Mouse (Mus musculus): ENCODE data around the gene Mettl16. TPM values are rescaled to one million over a fixed set of nuclear protein-coding genes. Genes with fewer than 3 reads are reported as not detected.
A peak's percentile ranks its signal among the peaks of the same experiment; 100 is the strongest.
"Not testable (repeated sequence)": the region's sequence is repeated elsewhere in the genome, so short reads cannot be mapped to it uniquely, and the experiment has no call there.

Mettl16 gene
- polyA plus RNA-seq, 1 experiment, result 9.2 TPM

DNA sequence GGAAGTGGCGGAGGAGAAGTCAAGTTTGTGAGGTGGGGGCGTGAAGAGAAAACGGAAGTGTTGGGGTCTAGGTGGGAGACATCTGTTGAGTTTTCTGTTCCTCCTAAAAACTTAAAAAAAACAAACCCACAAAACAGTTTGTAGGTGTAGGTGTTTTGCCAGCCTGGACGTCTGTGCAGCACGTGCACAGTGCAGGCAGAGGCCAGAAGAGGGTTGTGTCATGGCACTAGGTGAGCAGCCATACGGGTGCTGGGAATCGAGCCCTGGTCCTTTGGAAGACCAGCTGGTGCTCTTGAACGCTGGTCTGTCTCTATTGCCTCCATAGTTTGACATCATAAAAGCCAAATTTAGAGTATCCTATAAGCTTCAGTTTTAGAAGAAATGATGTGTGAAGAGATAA, 604 bp downstream of the Mettl16 start:
- Histone ChIP-seq H3K27ac (ENCODE audit: insufficient read depth, low read depth, low read length) (peak overlapping the region; percentile 58), H3K4me3 (ENCODE audit: insufficient read depth, low read length) (peak overlapping the region; percentile 83), H3K4me1 (ENCODE audit: control insufficient read depth, insufficient read depth, low read length) (peaks cover 16% of the 10 kb centered on the region)
- TF ChIP-seq CTCF (IDR thresholded peaks at IDR 0.05; ENCODE audit: low read depth, low read length), result no peak
- TF ChIP-seq POLR2A (IDR thresholded peaks at IDR 0.05; ENCODE audit: borderline replicate concordance, low read depth, low read length), result no peak

DNA sequence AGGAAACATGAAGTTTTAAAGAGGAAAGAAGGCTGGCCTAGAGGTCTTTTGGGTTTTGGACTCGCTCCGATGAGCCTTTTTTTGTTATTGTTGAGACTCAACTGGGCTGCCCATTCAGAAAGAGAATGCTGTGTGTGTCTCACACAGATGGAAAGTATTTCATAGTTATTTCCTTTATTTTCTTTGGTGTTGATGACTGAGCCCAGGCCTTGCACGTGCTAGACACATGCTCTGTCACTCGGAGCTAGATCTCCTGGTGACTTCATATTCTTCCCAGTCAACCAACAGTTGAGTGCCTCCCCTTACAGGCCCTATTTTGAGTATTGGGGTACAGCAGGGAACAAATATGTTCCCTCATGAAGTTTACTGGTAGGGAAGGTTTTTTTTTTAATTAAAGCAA, 1.0 kb downstream of the Mettl16 start:
- peak overlapping the region; percentile 83 for H3K4me3 ChIP-seq (ENCODE audit: insufficient read depth, low read length)
- TF ChIP-seq CTCF (IDR thresholded peaks at IDR 0.05; ENCODE audit: low read depth, low read length) (no peak), POLR2A (IDR thresholded peaks at IDR 0.05; ENCODE audit: borderline replicate concordance, low read depth, low read length) (no peak)
- peak overlapping the region; percentile 58 for H3K27ac ChIP-seq (ENCODE audit: insufficient read depth, low read depth, low read length)
- H3K4me1 ChIP-seq (ENCODE audit: control insufficient read depth, insufficient read depth, low read length), result peaks cover 16% of the 10 kb centered on the region

- H3K27ac ChIP-seq (ENCODE audit: insufficient read depth, low read depth, low read length), result no peak overlapping the region
- H3K4me3 ChIP-seq (ENCODE audit: insufficient read depth, low read length), result peak overlapping the region; percentile 13; the same call in 1 of the 2 replicates
- H3K4me1 ChIP-seq (ENCODE audit: control insufficient read depth, insufficient read depth, low read length), result peaks cover 16% of the 10 kb centered on the region
- TF ChIP-seq CTCF (IDR thresholded peaks at IDR 0.05; ENCODE audit: low read depth, low read length), result no peak
- no peak for TF ChIP-seq POLR2A (IDR thresholded peaks at IDR 0.05; ENCODE audit: borderline replicate concordance, low read depth, low read length)
These were observed 1.8 kb downstream of the Mettl16 start for GRCm38 (mm10) chr11:74772386-74772785.

DNA sequence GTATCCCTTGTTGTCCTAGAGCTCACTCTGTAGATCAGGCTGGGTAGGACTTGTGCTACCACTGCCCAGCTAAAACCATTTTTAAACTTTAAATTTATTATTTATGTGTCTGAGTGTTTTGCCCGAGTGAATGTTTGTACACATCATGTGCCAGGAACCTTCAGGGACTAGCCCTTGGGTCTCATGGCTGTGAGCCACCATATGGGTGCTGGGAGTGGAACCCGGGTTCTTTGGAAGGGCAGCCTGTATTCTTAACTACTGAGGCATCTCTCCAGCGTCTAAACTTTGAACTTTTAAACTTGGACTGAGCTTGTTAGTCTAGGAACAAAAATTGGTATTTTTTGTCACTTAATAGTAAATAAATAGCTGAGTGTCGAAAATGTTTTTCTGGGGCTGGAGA, 22.2 kb downstream of the Mettl16 start:
- TF ChIP-seq CTCF (IDR thresholded peaks at IDR 0.05; ENCODE audit: low read depth, low read length) (no peak), POLR2A (IDR thresholded peaks at IDR 0.05; ENCODE audit: borderline replicate concordance, low read depth, low read length) (no peak)
- no peaks in the 10 kb centered on the region for H3K4me1 ChIP-seq (ENCODE audit: control insufficient read depth, insufficient read depth, low read length)
- H3K4me3 ChIP-seq (ENCODE audit: insufficient read depth, low read length), result no peak overlapping the region
- H3K27ac ChIP-seq (ENCODE audit: insufficient read depth, low read depth, low read length), result no peak overlapping the region

DNA sequence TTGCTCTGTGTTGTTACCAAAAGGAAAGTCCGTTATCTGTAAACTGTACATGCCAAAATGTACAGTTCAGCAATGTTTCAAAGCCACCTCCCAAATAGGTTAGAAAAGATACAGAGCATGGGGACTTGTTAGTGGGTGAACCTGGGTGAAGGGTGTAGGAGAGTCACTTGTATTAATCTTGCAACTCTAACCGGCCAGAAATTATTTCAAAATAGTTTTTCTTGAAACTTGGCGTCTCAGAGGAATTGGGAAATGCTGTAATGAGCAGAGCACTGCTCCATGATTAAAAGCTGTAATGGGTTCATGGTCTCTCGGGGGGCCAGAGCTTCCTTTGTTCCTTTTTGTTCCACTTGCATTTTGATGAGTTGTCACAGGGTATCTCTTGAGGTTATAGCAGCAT, 30.0 kb downstream of the Mettl16 start:
- peaks cover 4% of the 10 kb centered on the region for H3K4me1 ChIP-seq (ENCODE audit: control insufficient read depth, insufficient read depth, low read length)
- H3K27ac ChIP-seq (ENCODE audit: insufficient read depth, low read depth, low read length), result no peak overlapping the region
- no peak overlapping the region for H3K4me3 ChIP-seq (ENCODE audit: insufficient read depth, low read length)
- TF ChIP-seq CTCF (IDR thresholded peaks at IDR 0.05; ENCODE audit: low read depth, low read length), result no peak
- no peak for TF ChIP-seq POLR2A (IDR thresholded peaks at IDR 0.05; ENCODE audit: borderline replicate concordance, low read depth, low read length)

DNA sequence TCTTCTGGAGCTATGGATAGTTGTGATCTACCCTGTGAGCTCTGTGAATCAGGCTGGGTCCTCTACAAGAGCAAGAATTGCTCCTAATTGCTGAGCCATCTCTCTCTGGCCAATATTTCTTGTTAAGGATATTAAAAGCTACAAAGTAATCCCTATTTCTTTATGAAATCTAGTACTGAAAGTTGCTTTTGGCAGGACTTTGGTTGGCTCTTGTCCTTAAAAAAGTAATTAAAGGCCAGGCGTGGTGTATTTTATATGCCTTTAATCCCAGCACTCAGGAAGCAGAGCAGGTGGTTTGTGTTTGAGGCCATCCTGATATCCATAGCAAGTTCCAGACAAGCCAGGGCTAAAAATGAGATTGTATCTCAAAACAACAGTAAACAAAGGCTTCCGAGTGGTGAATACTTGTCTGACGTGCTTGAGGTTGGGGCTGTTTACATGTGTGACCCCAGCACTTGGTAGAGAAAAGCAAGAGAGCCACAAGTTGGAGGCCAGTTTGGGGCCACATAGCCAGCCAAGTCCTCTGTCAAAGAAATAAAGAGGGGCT, 33.5 kb downstream of the Mettl16 start:
- Histone ChIP-seq H3K27ac (ENCODE audit: insufficient read depth, low read depth, low read length) (no peak overlapping the region), H3K4me3 (ENCODE audit: insufficient read depth, low read length) (no peak overlapping the region), H3K4me1 (ENCODE audit: control insufficient read depth, insufficient read depth, low read length) (peaks cover 4% of the 10 kb centered on the region)
- TF ChIP-seq CTCF (IDR thresholded peaks at IDR 0.05; ENCODE audit: low read depth, low read length) (no peak), POLR2A (IDR thresholded peaks at IDR 0.05; ENCODE audit: borderline replicate concordance, low read depth, low read length) (no peak)

DNA sequence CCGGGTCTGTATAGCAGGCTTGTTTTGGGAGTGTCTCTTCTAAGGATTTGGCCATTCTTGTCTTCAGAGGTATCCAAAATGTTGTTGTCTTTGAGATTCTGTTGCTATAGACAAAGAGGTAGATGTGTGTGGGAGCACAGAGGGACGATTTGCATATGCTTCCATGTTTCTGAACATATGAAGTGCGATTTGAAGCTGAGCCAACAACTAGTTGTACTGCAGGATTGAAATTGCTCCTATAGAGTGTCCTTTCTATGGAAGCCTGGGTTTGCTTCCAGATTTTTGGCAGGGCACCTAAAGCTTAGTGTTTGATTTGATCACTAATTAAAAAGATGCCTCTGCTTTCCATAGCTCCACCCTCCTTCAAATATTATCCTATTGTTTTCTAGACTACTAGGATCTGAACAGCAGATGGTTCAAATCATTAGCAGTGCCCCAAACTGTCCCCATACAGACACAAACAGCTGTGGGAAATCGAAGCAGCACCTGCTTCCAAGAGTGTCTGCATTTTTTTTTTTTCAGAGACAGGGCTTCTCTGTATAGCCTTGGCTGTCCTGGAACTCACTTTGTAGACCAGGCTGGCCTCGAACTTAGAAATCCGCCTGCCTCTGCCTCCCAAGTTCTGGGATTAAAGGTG, 36.7 kb downstream of the Mettl16 start:
- H3K27ac ChIP-seq (ENCODE audit: insufficient read depth, low read depth, low read length), result no peak overlapping the region
- H3K4me3 ChIP-seq (ENCODE audit: insufficient read depth, low read length), result no peak overlapping the region
- TF ChIP-seq CTCF (IDR thresholded peaks at IDR 0.05; ENCODE audit: low read depth, low read length), result no peak
- TF ChIP-seq POLR2A (IDR thresholded peaks at IDR 0.05; ENCODE audit: borderline replicate concordance, low read depth, low read length), result no peak
- H3K4me1 ChIP-seq (ENCODE audit: control insufficient read depth, insufficient read depth, low read length), result no peaks in the 10 kb centered on the region

- H3K4me1 ChIP-seq (ENCODE audit: control insufficient read depth, insufficient read depth, low read length), result no peaks in the 10 kb centered on the region
- TF ChIP-seq POLR2A (IDR thresholded peaks at IDR 0.05; ENCODE audit: borderline replicate concordance, low read depth, low read length), result no peak
- TF ChIP-seq CTCF (IDR thresholded peaks at IDR 0.05; ENCODE audit: low read depth, low read length), result no peak
- no peak overlapping the region for H3K27ac ChIP-seq (ENCODE audit: insufficient read depth, low read depth, low read length)
- H3K4me3 ChIP-seq (ENCODE audit: insufficient read depth, low read length), result no peak overlapping the region
These were observed 37.7 kb downstream of the Mettl16 start for GRCm38 (mm10) chr11:74808251-74808853.

DNA sequence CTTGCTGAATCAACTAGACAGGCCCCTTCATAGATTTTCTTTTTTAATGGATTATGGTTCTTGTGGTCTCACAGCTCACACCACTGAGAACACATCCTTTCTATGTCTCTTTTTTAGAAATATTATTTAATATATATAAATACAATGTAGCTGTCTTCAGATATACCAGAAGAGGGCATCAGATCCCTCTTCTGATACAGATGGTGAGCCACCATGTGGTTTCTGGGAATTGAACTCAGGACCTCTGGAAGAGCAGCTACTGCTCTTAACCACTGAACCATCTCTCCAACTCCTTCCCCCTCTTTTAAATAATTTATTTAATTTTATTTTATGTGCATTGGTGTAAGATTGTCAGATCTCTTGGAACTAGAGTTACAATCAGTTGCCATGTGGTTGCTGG, 39.5 kb downstream of the Mettl16 start:
- no peaks in the 10 kb centered on the region for H3K4me1 ChIP-seq (ENCODE audit: control insufficient read depth, insufficient read depth, low read length)
- H3K27ac ChIP-seq (ENCODE audit: insufficient read depth, low read depth, low read length), result no peak overlapping the region
- H3K4me3 ChIP-seq (ENCODE audit: insufficient read depth, low read length), result no peak overlapping the region
- TF ChIP-seq POLR2A (IDR thresholded peaks at IDR 0.05; ENCODE audit: borderline replicate concordance, low read depth, low read length) (no peak), CTCF (IDR thresholded peaks at IDR 0.05; ENCODE audit: low read depth, low read length) (no peak)

DNA sequence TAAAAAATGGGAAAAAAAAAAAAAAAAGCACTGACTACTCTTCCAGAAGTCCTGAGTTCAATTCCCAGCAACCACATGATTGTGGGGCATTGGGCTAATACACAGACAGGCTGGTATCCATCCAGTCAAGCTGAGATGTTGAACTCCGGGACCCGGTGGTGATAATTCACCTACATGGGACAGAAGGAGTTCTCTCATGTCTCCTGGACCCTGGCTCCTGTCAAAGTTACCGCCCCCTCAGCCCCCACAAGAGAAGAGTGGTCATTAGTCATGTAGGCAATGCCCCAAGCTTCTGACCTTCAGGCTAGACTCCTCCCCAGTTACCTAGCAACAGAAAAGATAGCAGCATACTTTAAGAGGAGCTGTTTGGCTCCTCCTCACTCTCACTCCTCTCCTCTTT, 40.4 kb downstream of the Mettl16 start:
- H3K4me1 ChIP-seq (ENCODE audit: control insufficient read depth, insufficient read depth, low read length); H3K4me3 ChIP-seq (ENCODE audit: insufficient read depth, low read length); H3K27ac ChIP-seq (ENCODE audit: insufficient read depth, low read depth, low read length): not testable (repeated sequence)
